Mouse (Mus musculus): ENCODE measurements around the gene Slc23a4.

The Slc23a4 gene

GRCm38 (mm10) chr6:34988081-34988761 lies at the start of gene Slc23a4:
Gene Slc23a4, minus strand, starts transcription at chr6:34988404.
- DNase-seq (ENCODE audit: low read depth, low spot score): no peak

DNA sequence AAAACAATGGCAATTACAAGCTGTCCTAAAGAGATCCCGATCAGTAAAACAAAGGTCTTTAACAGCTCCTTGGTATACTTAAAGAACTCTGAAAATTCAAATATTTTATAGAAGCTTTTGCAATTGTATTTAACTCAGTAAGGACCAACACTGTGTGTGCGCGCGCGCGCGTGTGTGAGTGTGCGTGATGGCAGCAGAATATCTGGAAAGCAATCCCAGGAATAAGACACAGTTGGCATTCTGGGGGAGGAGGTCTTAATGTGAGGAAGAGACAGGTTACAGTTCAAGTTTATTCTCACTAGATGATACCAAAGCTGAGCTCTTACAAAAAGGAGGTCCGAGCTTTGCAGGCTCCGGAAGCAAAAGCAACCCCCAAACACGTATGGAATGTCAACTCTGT lies 45.1 kb upstream of the Slc23a4 start:
- no peak for DNase-seq (ENCODE audit: low read depth, low spot score)

- no peak for DNase-seq (ENCODE audit: low read depth, low spot score)
These were observed 44.5 kb upstream of the Slc23a4 start for GRCm38 (mm10) chr6:35032704-35033103.

DNA sequence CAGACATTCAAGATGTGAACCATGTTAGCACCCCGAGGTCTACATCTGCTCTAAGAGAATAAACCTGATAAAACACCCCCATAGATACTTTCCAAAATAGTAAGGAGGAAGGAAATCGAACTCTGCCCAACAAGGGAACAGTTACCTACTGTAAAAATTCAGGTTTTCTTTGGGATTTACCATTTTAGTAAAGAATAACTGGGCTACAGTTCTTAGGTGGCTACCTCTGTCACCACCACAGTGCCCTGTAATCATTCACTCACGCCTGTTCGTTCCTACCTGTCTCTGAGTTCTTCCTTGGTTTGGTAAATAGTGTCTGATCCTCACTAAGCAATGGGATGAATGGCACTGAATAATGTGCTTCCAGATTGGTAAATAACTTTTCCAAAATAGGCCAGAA lies 42.6 kb upstream of the Slc23a4 start:
- DNase-seq (ENCODE audit: low read depth, low spot score): no peak

DNA sequence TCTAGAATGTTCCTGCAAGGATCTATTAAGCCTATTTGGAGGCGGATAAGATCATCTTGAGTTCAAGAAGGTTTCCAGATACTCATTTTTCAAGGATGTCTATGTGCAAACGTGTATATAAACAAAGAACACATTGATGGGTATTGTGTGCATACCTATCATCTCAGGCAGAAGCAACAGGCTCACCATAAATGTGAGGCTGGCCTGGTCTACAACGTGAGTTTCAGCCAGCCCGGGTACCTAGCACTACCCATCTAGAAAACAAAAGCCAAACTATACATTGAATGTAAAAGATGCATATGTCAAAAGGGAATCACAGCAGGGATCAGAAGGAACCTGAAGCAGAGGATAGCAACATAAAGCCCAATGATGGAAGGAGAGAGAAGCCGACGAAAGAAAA lies 42.0 kb upstream of the Slc23a4 start:
- no peak for DNase-seq (ENCODE audit: low read depth, low spot score)

DNA sequence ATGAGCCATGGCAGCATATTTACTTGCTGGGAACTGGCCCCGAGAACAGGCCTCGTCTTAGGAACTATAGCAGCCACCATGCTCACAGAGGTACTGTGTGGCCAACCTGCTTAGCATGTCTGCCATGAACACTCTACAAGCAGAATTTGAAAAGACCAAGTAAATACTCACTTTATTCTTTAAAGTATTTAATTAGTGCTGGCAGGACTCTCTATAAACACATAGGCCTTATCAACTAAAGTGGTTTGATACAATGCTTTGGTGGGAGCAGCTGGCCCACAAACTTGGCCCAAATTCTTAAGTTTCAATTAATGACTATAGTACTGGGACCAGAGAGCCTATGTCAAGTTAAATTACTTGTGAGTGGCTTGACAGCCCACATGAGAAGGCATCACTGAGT lies 39.8 kb upstream of the Slc23a4 start:
- no peak for DNase-seq (ENCODE audit: low read depth, low spot score)

DNA sequence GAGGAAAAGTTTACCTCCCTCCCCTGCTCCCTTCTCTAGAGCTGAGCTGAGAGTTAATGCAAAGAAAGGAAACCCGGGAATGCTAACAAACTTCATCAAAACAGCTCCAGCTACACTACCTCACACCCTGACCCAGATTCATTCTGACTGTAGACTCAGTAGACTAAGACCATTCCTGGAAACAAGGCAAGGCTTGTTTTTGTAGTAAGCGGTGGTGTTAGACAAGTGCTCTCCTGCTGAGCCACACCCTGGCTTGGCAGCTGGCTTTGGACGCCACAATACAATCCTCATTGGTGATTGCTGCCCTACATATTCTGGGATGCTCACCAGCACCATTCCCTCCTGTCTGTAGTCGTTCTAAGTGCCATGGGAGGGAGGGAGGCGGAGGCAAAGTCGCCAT lies 39.1 kb upstream of the Slc23a4 start:
- peak; percentile 66 for DNase-seq (ENCODE audit: low read depth, low spot score)

GRCm38 (mm10) chr6:35016624-35017023 lies 28.4 kb upstream of the Slc23a4 start:
- DNase-seq (ENCODE audit: low read depth, low spot score): no peak

- no peak for DNase-seq (ENCODE audit: low read depth, low spot score)
These were observed 23.7 kb upstream of the Slc23a4 start for GRCm38 (mm10) chr6:35011953-35012352.

- no peak for DNase-seq (ENCODE audit: low read depth, low spot score)
These were observed 22.5 kb upstream of the Slc23a4 start for GRCm38 (mm10) chr6:35010705-35011104.

DNA sequence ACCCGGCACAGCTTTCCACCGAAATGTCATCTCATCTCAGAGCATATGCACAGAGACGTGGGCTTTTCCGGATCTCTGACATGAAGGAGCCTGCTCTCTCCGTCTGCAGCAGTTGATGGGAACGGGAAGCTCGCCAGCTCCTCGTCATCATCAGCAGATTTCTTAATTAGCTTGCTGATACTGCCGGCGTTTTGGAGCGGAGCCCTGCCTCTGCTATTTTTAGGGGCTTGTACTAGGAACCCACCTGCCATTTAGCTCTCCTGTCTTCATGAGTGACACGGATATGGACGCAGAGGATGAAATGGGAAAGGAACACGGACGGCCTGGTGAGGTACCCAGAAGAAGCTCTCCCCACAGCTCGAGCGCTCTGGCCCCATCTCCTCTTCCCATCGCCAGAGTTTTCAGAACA lies 14.1 kb upstream of the Slc23a4 start:
- peak; percentile 91 for DNase-seq (ENCODE audit: low read depth, low spot score)

DNA sequence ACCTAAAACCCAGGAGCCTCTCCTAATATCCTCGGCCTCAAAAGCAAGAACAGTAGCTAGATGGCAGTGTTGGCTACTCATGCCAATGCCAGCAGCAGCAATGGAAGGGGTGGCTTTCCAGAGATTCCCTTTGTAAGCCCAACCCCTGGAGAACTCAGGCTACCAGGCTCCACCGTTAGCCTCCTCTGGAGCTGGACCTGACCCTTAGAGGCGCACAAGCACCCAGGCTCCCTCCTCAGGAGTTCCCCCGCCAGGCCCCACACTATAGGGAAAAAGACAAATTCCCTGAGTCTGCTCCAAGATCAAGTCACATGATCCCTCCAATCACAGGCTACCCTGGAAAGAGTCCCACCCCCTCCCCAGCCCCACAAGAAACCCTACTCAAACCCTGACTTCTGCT lies 10.9 kb upstream of the Slc23a4 start:
- peak; percentile 82 for DNase-seq (ENCODE audit: low read depth, low spot score)

- no peak for DNase-seq (ENCODE audit: low read depth, low spot score)
These were observed 8.3 kb upstream of the Slc23a4 start for GRCm38 (mm10) chr6:34996496-34996895.

DNA sequence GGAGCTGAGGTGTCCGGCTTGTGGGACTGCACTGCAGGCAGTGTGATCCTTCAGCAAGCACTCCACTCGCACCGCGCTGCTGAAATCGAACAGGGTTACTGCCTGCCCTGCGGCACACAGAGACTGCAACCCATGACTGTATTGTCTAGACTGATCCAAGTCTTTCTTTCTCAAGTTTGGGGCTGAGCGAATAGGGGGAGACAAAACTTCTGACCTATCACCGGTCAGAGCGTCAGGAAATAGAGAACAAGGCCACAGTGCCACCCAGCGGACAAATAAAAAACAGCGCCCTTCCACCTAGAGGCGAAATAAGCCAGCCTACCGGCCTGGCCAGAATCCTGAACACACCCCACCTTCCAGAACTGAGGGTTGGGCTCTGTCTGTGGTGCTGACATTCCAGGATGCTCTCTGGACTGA lies 7.1 kb upstream of the Slc23a4 start:
- peak; percentile 83 for DNase-seq (ENCODE audit: low read depth, low spot score)

DNA sequence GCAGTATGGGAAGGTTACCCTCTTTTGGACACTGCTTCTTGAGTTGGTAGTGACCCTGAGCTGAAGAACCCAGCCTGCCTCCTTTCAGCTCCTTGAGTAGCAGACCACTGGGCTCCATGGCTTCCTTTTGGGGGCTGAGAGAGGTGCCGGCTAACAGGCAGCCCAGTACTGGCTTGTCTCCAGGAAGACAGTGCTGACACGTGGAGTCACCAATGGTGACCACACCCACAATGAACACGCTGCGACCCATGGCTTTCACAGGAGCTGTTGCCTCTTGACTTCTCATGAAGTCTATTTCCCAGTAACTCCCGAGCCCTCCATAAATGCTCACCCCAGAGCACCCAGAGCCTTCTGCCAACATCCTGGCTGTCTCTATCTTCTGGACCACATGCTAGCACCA lies 6.5 kb upstream of the Slc23a4 start:
- no peak for DNase-seq (ENCODE audit: low read depth, low spot score)

- DNase-seq (ENCODE audit: low read depth, low spot score): no peak
These were observed 1.1 kb upstream of the Slc23a4 start for GRCm38 (mm10) chr6:34989263-34989662.

DNA sequence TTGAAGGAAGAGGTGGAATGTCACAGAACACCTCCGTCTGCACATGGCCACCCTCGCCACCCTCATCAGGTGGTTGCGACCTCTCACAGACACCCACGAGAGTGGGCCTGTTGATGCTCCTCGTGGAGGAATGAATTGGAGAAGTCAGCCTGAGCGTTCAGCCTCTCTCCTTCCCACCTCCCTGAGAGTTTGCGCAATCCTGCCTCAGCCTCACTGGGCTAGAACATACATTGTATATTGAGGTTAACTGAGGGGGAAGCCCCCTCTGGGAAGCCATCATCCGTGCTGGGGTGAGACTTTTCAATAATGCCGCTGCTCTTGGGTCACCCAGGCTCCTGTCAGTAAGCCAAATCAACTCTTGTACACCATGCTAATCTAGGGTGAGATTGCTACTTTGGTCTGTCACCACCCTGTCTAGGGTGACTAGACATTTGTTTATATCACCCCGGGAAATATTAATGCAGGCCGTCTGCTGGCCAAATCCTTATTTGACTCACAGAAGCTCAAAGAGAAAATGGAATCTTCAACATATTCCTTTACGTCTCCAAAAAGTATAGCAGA lies 1.0 kb downstream of the Slc23a4 start:
- DNase-seq (ENCODE audit: low read depth, low spot score): no peak

- no peak for DNase-seq (ENCODE audit: low read depth, low spot score)
These were observed 7.5 kb downstream of the Slc23a4 start for GRCm38 (mm10) chr6:34980661-34981060.

- no peak for DNase-seq (ENCODE audit: low read depth, low spot score)
These were observed 8.9 kb downstream of the Slc23a4 start for GRCm38 (mm10) chr6:34979291-34979690.

DNA sequence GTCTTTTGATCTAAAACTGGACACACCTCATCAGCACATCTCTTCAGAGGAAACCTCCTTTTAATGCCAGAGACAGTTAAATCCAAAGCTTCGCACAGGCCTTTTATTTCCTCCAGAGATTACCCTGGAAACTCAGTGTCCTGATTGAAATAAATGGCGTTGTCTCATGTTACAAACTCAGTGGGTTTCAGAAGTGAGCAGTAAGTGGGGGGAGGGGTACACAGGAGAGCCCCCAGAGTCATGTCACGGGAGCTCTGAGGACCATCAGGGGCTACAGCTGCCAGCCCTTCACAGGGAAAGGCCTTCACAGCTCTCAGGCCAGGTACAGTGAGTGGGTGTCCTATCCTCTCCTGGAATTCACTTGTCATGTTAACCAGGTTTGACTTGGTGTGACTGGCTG lies 17.0 kb downstream of the Slc23a4 start:
- no peak for DNase-seq (ENCODE audit: low read depth, low spot score)

DNA sequence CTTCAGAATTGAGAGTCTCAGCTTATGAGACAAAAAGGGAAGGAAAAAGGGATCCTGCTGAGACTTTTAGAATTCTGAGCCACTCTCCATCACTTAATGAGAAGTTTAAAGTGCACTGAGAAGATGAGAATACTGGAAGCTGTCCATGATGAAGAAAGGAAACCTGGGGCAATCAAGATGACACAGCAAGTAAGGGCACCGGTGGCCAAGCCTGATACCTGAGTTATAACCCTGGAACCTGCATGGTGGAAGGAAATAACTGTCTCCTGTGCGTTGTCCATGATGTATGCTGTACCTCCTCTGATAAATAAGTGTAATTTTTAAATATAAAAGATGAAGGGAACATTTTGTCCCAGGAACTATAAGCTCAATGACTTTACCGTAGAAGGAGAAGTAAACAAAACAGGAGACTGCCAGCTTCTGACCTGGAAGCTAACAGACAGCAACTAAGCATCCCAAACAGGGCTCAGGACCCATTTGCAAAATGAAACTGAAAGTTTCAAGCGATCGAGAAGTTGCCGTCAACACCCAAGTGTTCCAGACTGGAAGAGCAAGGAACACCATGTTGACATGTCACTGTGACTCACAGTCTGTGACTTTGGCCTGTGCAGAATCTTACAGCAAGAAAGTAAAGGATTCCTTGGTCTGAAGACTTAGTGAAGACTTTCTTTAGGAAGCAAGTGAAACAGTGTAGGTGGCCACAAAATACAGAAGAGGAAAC lies 22.2 kb downstream of the Slc23a4 start:
- no peak for DNase-seq (ENCODE audit: low read depth, low spot score)

DNA sequence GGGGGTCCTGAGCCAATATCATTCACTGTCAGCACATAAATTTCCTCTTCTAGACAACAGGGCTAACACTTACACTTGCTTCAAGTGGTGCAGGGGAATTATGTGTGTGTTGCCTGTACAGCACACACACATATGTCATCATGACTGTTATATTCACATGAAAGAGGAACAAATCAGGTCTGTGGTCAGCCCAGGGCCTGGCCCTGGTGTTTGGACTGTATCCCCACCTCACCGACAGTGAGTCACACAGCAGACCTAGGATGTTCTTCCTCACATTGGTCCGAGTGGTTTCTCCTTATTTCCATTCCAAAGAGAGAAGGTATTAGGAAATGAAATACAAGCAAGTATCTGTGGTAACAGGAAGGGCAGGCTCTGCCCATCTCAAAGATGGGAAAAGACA lies 23.7 kb downstream of the Slc23a4 start:
- DNase-seq (ENCODE audit: low read depth, low spot score): no peak

- DNase-seq (ENCODE audit: low read depth, low spot score): no peak
These were observed 29.1 kb downstream of the Slc23a4 start for GRCm38 (mm10) chr6:34959131-34959530.
